Mouse (Mus musculus) liver, adult (tissue): ENCODE measurements around the gene Olfr1265.

Experiments used
- GATA4 ChIP-seq: IDR thresholded peaks from 2 replicates; pipeline ENCODE4 v1.6.1; 2014; ENCODE audit warnings: mild to moderate bottlenecking, low read length; ENCODE audit not compliant: insufficient replicate concordance

The Olfr1265 gene

DNA sequence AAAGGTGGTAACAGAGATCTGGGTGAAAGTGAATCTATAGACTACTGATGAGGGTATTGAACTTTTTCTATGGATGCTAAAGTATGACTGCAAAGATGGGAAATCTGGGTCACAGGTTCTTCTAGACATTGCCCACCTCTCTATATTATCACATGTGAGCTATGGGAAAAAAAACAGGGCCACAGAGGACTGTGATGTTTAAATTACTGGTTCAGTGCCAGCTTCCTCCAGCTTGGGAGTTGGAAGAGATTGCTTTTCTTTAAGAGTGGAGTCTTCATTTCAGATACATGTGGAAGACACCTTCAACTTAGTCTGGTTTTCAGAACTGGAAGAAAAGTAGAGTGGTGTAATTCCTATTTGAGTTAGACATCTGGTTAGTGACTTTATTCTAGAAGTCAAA is at the start of gene Olfr1265:
Gene Olfr1265 (plus strand): TSS at position 301 of the 400 bp plus-strand sequence.
- TF ChIP-seq GATA4, result no peak

DNA sequence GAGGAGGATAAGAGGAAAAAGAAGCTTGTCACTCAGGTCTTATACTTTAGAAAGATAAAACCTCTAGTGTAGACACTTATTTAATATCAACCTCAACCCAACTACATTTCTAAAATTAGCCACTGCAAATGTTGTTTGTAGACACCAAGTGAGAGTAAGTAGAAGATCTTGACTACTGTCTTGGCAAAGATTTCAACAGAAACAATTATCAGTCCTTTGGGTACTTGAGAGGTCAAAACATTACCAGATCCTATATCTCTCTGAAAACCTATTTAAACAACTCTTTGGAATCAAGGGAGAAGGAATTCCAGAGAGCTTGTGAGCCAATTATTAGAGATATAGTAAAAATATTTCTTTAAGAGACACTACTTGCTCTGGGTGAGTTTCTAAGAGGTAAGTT is 44.2 kb upstream of the Olfr1265 start, which contains the start of gene Olfr1261:
Gene Olfr1261 (plus strand): TSS at position 301 of the 400 bp plus-strand sequence.
- TF ChIP-seq GATA4, result no peak

DNA sequence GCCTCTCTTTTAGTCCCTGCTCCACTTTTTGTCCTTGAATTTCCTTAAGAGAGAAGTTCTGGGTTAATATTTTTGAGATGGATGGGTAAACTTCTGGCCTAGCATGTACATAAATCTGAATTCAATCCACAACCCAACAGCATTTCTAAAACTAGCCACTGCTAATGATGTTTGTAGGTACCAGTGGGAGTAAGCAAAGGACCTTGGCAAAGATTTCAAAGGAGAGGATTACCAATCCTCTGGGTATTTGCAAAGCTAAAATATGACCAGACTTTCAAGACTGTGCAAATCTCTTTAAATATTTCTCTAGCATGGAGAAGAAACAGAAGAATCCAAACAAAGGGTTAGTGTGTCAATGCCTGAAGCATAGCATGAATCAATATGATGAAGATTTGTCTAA is 35.3 kb upstream of the Olfr1265 start, which contains the start of gene Olfr1262:
Gene Olfr1262 (plus strand): TSS at position 301 of the 400 bp plus-strand sequence.
- no peak for TF ChIP-seq GATA4

DNA sequence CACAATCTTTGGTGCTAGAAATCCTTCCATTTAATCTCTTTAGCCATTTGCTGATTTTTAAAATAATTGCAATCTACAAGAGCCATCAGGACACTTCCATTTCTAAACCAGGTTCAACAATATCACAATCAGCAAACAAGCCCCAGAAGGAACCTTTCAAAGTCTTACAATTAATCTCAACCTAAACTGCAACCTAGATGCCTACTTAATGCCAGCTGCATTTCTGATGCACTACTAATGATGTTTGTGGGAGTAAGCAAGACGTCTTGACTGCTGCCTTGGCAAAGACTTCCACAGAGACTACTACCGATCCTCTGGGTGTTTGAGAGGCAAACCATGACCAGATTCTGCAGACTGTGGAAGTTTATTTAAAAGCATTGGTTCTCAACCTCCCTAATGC is 23.3 kb upstream of the Olfr1265 start, which contains the start of gene Olfr1263:
Gene Olfr1263 (plus strand): TSS at position 301 of the 400 bp plus-strand sequence.
- TF ChIP-seq GATA4, result no peak

DNA sequence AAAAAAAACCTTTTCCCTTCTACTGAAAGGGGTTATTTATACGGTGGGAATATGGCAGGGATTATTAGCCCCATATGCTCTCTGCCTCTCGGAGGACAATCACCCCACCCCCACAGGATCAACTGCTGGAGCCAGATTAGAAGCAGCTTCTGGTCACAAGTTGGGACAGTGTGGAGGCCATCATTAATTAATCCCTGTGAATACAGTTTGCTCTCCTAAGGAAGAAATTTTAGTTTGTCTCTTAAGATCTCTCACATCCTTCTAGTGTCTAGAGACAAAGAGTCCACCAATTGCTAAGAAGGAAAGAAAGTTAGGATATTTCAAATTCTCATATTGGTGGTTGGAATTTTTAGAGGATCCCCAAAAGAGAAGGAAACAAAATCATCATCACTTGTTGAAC is 9.7 kb upstream of the Olfr1265 start, which contains the start of gene Olfr1264:
Gene Olfr1264 (minus strand): TSS at position 101 of the 400 bp plus-strand sequence.
- no peak for TF ChIP-seq GATA4

DNA sequence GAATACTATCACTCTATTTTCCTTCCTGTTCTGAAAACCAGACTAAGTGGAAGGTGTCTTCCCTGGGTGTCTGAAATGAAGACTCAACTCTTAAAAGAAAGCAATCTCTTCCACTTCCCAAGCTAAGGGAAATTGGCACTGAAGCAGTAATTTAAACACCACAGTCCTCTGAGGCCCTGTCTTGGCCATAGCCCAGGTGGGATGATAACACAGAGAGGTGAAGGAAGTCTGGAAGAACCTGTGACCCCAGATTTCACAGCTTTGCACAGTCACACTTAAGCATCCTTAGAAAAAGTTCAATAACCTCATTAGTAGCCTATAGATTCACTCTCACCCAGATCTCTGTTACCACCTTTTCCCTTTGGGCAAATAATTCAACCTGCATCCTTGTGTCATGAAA is 28.4 kb downstream of the Olfr1265 start, which contains the start of gene Olfr140:
Gene Olfr140 (minus strand): TSS at position 101 of the 400 bp plus-strand sequence.
- TF ChIP-seq GATA4, result no peak

DNA sequence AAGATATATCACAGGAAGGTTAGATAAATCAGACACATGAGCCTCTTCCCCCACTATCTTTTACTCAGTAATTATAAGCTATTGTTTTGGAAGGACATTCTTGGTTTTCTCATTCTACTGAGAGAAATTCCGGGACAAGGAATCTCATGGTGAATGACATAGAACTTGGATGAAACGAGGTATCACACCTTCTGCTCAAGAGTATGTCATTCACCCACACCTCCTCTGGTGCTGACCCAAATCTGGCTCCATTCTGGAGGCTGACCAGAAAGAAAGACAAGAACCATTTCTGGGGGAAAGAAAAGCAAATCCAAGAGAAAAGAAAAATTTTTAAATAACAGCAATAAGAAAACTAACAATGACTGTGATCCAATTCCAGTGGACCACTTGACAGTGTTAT is 34.9 kb downstream of the Olfr1265 start:
- no peak for TF ChIP-seq GATA4
